Mouse (Mus musculus) neural tube, embryonic 10.5 days (tissue): ENCODE data around the gene Ppfia4.
"Not testable (repeated sequence)": the region's sequence is repeated elsewhere in the genome, so short reads cannot be mapped to it uniquely, and the experiment has no call there.

Source experiments
- DNase-seq: peaks from one replicate; pipeline ENCODE4 v3.0.0-alpha.2; 2017; ENCODE audit warnings: low spot score; ENCODE audit errors: extremely low spot score

The Ppfia4 gene

DNA sequence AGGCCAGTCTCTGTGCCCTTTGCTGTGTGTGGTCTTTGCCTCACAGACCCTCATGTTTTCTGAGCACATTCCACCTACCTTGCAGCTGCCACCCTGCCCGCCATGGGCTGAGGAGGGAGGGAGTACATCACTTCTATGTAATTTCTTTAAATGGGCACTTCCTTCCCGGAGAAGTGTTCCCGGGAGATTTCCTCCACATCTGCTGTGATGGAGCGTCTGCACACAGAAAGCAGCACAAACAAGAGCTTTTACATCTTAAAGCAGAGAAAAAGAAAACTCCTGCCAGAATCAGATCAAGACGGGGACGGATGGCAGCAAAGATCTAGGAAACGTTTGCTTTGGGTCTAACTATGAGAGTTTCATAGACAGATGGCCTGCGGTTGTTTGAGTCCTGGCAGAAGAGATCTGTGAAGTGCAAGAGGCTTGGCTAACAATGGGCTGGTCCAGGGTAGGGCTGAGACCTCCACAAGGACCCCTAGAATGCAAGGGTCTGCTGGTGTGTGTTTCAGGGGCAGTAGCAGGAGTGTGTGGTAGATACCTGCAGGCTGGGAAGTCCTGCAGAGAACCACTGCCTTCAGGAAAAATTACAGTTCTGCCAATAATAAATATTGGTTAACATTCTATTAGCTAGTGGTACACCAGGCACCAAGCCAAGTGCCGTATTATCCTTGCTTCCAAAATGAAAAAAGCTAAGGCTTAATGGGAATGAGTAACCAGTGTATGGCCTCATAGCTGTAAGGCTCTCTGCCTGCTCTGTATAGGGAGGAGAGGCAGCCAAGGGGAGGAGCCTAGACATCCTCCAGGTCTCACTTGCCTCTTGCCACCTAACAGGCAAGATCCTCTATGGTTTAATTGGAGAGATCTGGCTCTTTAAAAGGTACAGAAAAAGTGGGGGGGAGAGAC lies 59.0 kb downstream of the Ppfia4 start:
- DNase-seq = no peak

- DNase-seq = no peak
Measured at GRCm38 (mm10) chr1:134272754-134273250, 59.9 kb downstream of the Ppfia4 start.

GRCm38 (mm10) chr1:134270026-134270425 lies 62.7 kb downstream of the Ppfia4 start:
- DNase-seq = no peak

DNA sequence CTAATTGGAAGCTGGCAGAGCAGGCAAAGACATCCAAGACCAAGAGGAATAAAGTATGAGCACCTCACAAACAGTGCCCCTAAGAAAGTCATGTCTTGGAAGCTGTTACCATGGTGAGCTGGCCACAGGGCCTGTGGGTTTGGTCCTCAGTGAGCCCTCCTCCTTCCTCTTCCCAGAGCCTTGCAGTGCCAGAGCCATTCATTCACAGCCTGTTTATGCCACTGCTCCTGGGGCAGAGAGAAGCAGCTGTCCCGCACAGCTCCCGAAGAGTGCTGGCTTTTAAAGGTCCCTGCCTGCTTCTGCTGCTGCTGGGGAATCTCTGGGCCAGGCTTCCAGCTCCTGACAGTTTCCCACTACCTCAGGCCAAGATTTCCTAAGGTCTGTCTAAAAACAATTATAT lies 66.9 kb downstream of the Ppfia4 start:
- DNase-seq = no peak

- no peak for DNase-seq
Measured at GRCm38 (mm10) chr1:134264341-134264740, 68.4 kb downstream of the Ppfia4 start.

GRCm38 (mm10) chr1:134249681-134250080 lies 83.0 kb downstream of the Ppfia4 start:
- not testable (repeated sequence) for DNase-seq
